Mouse (Mus musculus): Measurements from ENCODE around the gene Sptbn4. TPM values are rescaled to one million over a fixed set of nuclear protein-coding genes. Genes with fewer than 3 reads are reported as not detected.

The Sptbn4 gene
- total RNA-seq, 1 experiment, result 9.1 TPM

- TF ChIP-seq HCFC1 (IDR thresholded peaks at IDR 0.05; ENCODE audit: borderline replicate concordance, insufficient read depth, low read length) (no peak), CHD2 (IDR thresholded peaks at IDR 0.05; ENCODE audit: low read depth, low read length) (no peak), ZNF384 (IDR thresholded peaks at IDR 0.05; ENCODE audit: low read depth, low read length) (no peak), MAFK (IDR thresholded peaks at IDR 0.05; ENCODE audit: insufficient read depth, low read depth, low read length) (no peak), ZC3H11A (IDR thresholded peaks at IDR 0.05; ENCODE audit: borderline replicate concordance, low read depth, low read length) (no peak)
- H3K36me3 ChIP-seq (ENCODE audit: control insufficient read depth, insufficient read depth, low read length, poor library complexity, severe bottlenecking), result no peaks in the 10 kb centered on the region
- H3K9me3 ChIP-seq (ENCODE audit: control insufficient read depth, insufficient read depth, low read depth, low read length), result no peaks in the 10 kb centered on the region
- H3K4me3 ChIP-seq (ENCODE audit: insufficient read depth in 1 of 2, low read depth in 1 of 2, low read length in 2 of 2, poor library complexity in 1 of 2, severe bottlenecking in 1 of 2), result no peak overlapping the region
- H3K27ac ChIP-seq (ENCODE audit: insufficient read depth, low read depth, low read length, poor library complexity, severe bottlenecking), result peak overlapping the region; percentile 24; the same call in 1 of the 2 replicates
- H3K4me1 ChIP-seq (ENCODE audit: control insufficient read depth in 2 of 2, insufficient read depth in 2 of 2, low read length in 2 of 2, poor library complexity in 1 of 2), result peaks cover 8 to 26% of the 10 kb centered on the region in 2 experiments; a peak in 3 of 4 replicates
- in situ Hi-C loops (cut with MboI; ENCODE audit: low sequenced_read_pairs in 2 of 2, unreplicated experiment in 2 of 2), result no loop called here
- no peak overlapping the region; the same call in 1 of the 2 replicates for H3K9ac ChIP-seq (ENCODE audit: insufficient read depth, low read depth, low read length, poor library complexity, severe bottlenecking)
- DNase-seq (ENCODE audit: low read depth, low spot score), result no peak
These were observed 62.8 kb downstream of the Sptbn4 start for GRCm38 (mm10) chr7:27384731-27385130.

- no peak overlapping the region for H3K4me3 ChIP-seq (ENCODE audit: insufficient read depth in 1 of 2, low read depth in 1 of 2, low read length in 2 of 2, poor library complexity in 1 of 2, severe bottlenecking in 1 of 2)
- TF ChIP-seq MAFK (IDR thresholded peaks at IDR 0.05; ENCODE audit: insufficient read depth, low read depth, low read length) (no peak), HCFC1 (IDR thresholded peaks at IDR 0.05; ENCODE audit: borderline replicate concordance, insufficient read depth, low read length) (no peak), ZC3H11A (IDR thresholded peaks at IDR 0.05; ENCODE audit: borderline replicate concordance, low read depth, low read length) (no peak), CHD2 (IDR thresholded peaks at IDR 0.05; ENCODE audit: low read depth, low read length) (no peak), ZNF384 (IDR thresholded peaks at IDR 0.05; ENCODE audit: low read depth, low read length) (no peak)
- H3K27ac ChIP-seq (ENCODE audit: insufficient read depth, low read depth, low read length, poor library complexity, severe bottlenecking), result peak overlapping the region; percentile 24; the same call in 1 of the 2 replicates
- in situ Hi-C loops (cut with MboI; ENCODE audit: low sequenced_read_pairs in 2 of 2, unreplicated experiment in 2 of 2), result no loop called here
- peaks cover 8 to 27% of the 10 kb centered on the region in 2 experiments; a peak in 3 of 4 replicates for H3K4me1 ChIP-seq (ENCODE audit: control insufficient read depth in 2 of 2, insufficient read depth in 2 of 2, low read length in 2 of 2, poor library complexity in 1 of 2)
- no peaks in the 10 kb centered on the region for H3K36me3 ChIP-seq (ENCODE audit: control insufficient read depth, insufficient read depth, low read length, poor library complexity, severe bottlenecking)
- no peak for DNase-seq (ENCODE audit: low read depth, low spot score)
- peak overlapping the region; percentile 29; the same call in 1 of the 2 replicates for H3K9ac ChIP-seq (ENCODE audit: insufficient read depth, low read depth, low read length, poor library complexity, severe bottlenecking)
- no peaks in the 10 kb centered on the region for H3K9me3 ChIP-seq (ENCODE audit: control insufficient read depth, insufficient read depth, low read depth, low read length)
These were observed 63.4 kb downstream of the Sptbn4 start for GRCm38 (mm10) chr7:27384134-27384533.

GRCm38 (mm10) chr7:27383233-27383632 lies 64.3 kb downstream of the Sptbn4 start:
- Histone ChIP-seq H3K9ac (ENCODE audit: insufficient read depth, low read depth, low read length, poor library complexity, severe bottlenecking) (no peak overlapping the region), H3K36me3 (ENCODE audit: control insufficient read depth, insufficient read depth, low read length, poor library complexity, severe bottlenecking) (no peaks in the 10 kb centered on the region), H3K4me1 (ENCODE audit: control insufficient read depth in 2 of 2, insufficient read depth in 2 of 2, low read length in 2 of 2, poor library complexity in 1 of 2) (peaks cover 8 to 28% of the 10 kb centered on the region in 2 experiments; a peak in 3 of 4 replicates), H3K27ac (ENCODE audit: insufficient read depth, low read depth, low read length, poor library complexity, severe bottlenecking) (peak overlapping the region; percentile 24; the same call in 1 of the 2 replicates), H3K9me3 (ENCODE audit: control insufficient read depth, insufficient read depth, low read depth, low read length) (no peaks in the 10 kb centered on the region), H3K4me3 (ENCODE audit: insufficient read depth in 1 of 2, low read depth in 1 of 2, low read length in 2 of 2, poor library complexity in 1 of 2, severe bottlenecking in 1 of 2) (no peak overlapping the region)
- no peak for DNase-seq (ENCODE audit: low read depth, low spot score)
- TF ChIP-seq ZC3H11A (IDR thresholded peaks at IDR 0.05; ENCODE audit: borderline replicate concordance, low read depth, low read length) (no peak), MAFK (IDR thresholded peaks at IDR 0.05; ENCODE audit: insufficient read depth, low read depth, low read length) (peak; percentile 98), HCFC1 (IDR thresholded peaks at IDR 0.05; ENCODE audit: borderline replicate concordance, insufficient read depth, low read length) (no peak), ZNF384 (IDR thresholded peaks at IDR 0.05; ENCODE audit: low read depth, low read length) (peak; percentile 95), CHD2 (IDR thresholded peaks at IDR 0.05; ENCODE audit: low read depth, low read length) (no peak)
- in situ Hi-C loops (cut with MboI; ENCODE audit: low sequenced_read_pairs in 2 of 2, unreplicated experiment in 2 of 2), result no loop called here

DNA sequence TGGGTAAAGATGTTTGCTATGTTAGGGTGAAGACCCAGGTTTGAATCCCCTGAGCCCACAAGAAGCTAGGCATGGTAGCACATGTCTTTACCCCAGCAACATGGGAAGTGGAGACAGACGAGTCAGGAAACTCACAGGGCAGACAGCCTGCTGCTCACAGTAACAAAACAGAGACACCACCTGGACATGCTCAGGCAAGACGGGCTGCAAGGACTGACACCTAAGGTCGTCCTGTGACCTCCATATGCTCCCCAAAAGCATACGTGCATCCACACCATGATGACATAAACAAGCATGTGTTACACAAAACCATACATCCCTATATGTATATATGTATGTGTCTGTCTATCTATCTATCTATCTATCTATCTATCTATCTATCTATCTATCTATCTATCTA lies 65.9 kb downstream of the Sptbn4 start:
- Histone ChIP-seq H3K4me1 (ENCODE audit: control insufficient read depth in 2 of 2, insufficient read depth in 2 of 2, low read length in 2 of 2, poor library complexity in 1 of 2) (peaks cover 8 to 28% of the 10 kb centered on the region in 2 experiments; a peak in 3 of 4 replicates), H3K9ac (ENCODE audit: insufficient read depth, low read depth, low read length, poor library complexity, severe bottlenecking) (no peak overlapping the region), H3K4me3 (ENCODE audit: insufficient read depth in 1 of 2, low read depth in 1 of 2, low read length in 2 of 2, poor library complexity in 1 of 2, severe bottlenecking in 1 of 2) (no peak overlapping the region), H3K9me3 (ENCODE audit: control insufficient read depth, insufficient read depth, low read depth, low read length) (no peaks in the 10 kb centered on the region), H3K27ac (ENCODE audit: insufficient read depth, low read depth, low read length, poor library complexity, severe bottlenecking) (peak overlapping the region; percentile 93), H3K36me3 (ENCODE audit: control insufficient read depth, insufficient read depth, low read length, poor library complexity, severe bottlenecking) (no peaks in the 10 kb centered on the region; the same call in 1 of the 2 replicates)
- in situ Hi-C loops (cut with MboI; ENCODE audit: low sequenced_read_pairs in 2 of 2, unreplicated experiment in 2 of 2), result no loop called here
- TF ChIP-seq HCFC1 (IDR thresholded peaks at IDR 0.05; ENCODE audit: borderline replicate concordance, insufficient read depth, low read length), result no peak
- no peak for TF ChIP-seq MAFK (IDR thresholded peaks at IDR 0.05; ENCODE audit: insufficient read depth, low read depth, low read length)
- TF ChIP-seq ZC3H11A (IDR thresholded peaks at IDR 0.05; ENCODE audit: borderline replicate concordance, low read depth, low read length), result no peak
- TF ChIP-seq ZNF384 (IDR thresholded peaks at IDR 0.05; ENCODE audit: low read depth, low read length), result no peak
- TF ChIP-seq CHD2 (IDR thresholded peaks at IDR 0.05; ENCODE audit: low read depth, low read length), result no peak
- DNase-seq (ENCODE audit: low read depth, low spot score), result no peak

Data from ES-E14 (cell line).